Mouse (Mus musculus): ENCODE measurements around the gene Hoxc11. TPM values are rescaled to one million over a fixed set of nuclear protein-coding genes. Genes with fewer than 3 reads are reported as not detected.

Hoxc11 gene
- total RNA-seq, 2 experiments from 2014 or later = 6.7 to 8.3 TPM

GRCm38 (mm10) chr15:102936279-102936972 lies 17.8 kb upstream of the Hoxc11 start, which contains the start of gene Hoxc12:
Gene Hoxc12 (plus strand): TSS chr15:102936757.
- DNase-seq (ENCODE audit: low spot score) = no peak

GRCm38 (mm10) chr15:102937036-102937666 lies 17.1 kb upstream of the Hoxc11 start:
- no peak for DNase-seq (ENCODE audit: low spot score)

- DNase-seq (ENCODE audit: low spot score) = no peak
Measured at GRCm38 (mm10) chr15:102939256-102940155, 14.7 kb upstream of the Hoxc11 start.

- peak; percentile 62 for DNase-seq (ENCODE audit: low spot score)
Measured at GRCm38 (mm10) chr15:102942739-102943467, 11.3 kb upstream of the Hoxc11 start.

GRCm38 (mm10) chr15:102943468-102943813 lies 10.8 kb upstream of the Hoxc11 start:
- DNase-seq (ENCODE audit: low spot score) = no peak

GRCm38 (mm10) chr15:102945185-102946077 lies 8.8 kb upstream of the Hoxc11 start:
- no peak for DNase-seq (ENCODE audit: low spot score)

GRCm38 (mm10) chr15:102947276-102947675 lies 7.0 kb upstream of the Hoxc11 start:
- no peak for DNase-seq (ENCODE audit: low spot score)

GRCm38 (mm10) chr15:102948842-102949241 lies 5.4 kb upstream of the Hoxc11 start:
- DNase-seq (ENCODE audit: low spot score) = no peak

- no peak for DNase-seq (ENCODE audit: low spot score)
Measured at GRCm38 (mm10) chr15:102949696-102950095, 4.5 kb upstream of the Hoxc11 start.

- DNase-seq (ENCODE audit: low spot score) = no peak
Measured at GRCm38 (mm10) chr15:102950877-102951276, 3.4 kb upstream of the Hoxc11 start.

- no peak for DNase-seq (ENCODE audit: low spot score)
Measured at GRCm38 (mm10) chr15:102953561-102953960, 666 bp upstream of the Hoxc11 start.

- no peak for DNase-seq (ENCODE audit: low spot score)
Measured at GRCm38 (mm10) chr15:102955007-102955382, 768 bp downstream of the Hoxc11 start.

GRCm38 (mm10) chr15:102955833-102956640 lies 1.8 kb downstream of the Hoxc11 start:
- DNase-seq (ENCODE audit: low spot score) = no peak

- no peak for DNase-seq (ENCODE audit: low spot score)
Measured at GRCm38 (mm10) chr15:102956906-102957305, 2.7 kb downstream of the Hoxc11 start.

GRCm38 (mm10) chr15:102959663-102960191 lies 5.5 kb downstream of the Hoxc11 start:
- no peak for DNase-seq (ENCODE audit: low spot score)

GRCm38 (mm10) chr15:102961728-102962127 lies 7.5 kb downstream of the Hoxc11 start:
- peak; percentile 53 for DNase-seq (ENCODE audit: low spot score)

GRCm38 (mm10) chr15:102962492-102962891 lies 8.3 kb downstream of the Hoxc11 start:
- DNase-seq (ENCODE audit: low spot score) = peak; percentile 38

GRCm38 (mm10) chr15:102963259-102963658 lies 9.0 kb downstream of the Hoxc11 start:
- DNase-seq (ENCODE audit: low spot score) = peak; percentile 47
